Mouse (Mus musculus) forebrain, embryonic 11.5 days (tissue): ENCODE data around the gene Nr2f1. TPM values are rescaled to one million over a fixed set of nuclear protein-coding genes. Genes with fewer than 3 reads are reported as not detected.

Experiments used
- ATAC-seq: fragments of 200-750 bp; cut with Nextera tagmentation; replicated peaks from 2 replicates; pipeline ENCODE4 v1.8.0; 2017; ENCODE audit warnings: moderate TSS enrichment; ENCODE audit not compliant: low FRiP score
- DNase-seq: peaks from one replicate; pipeline ENCODE4 v3.0.0-alpha.2; 2017; ENCODE audit warnings: low spot score
- H3K27ac ChIP-seq: fragments of 300-500 bp; sonication (generic); 2 replicates; pipeline ENCODE4 v1.5.1; 2014; ENCODE audit warnings: low read depth, low read length
- H3K27me3 ChIP-seq: fragments of 300-500 bp; sonication (generic); 2 replicates; pipeline ENCODE4 v1.6.1; 2014; ENCODE audit warnings: mild to moderate bottlenecking, low read length, mixed read lengths; ENCODE audit not compliant: control insufficient read depth, insufficient read depth
- H3K36me3 ChIP-seq: fragments of 300-500 bp; sonication (generic); 2 replicates; pipeline ENCODE4 v1.6.1; 2014; ENCODE audit warnings: mild to moderate bottlenecking, low read length, moderate library complexity, mixed read lengths; ENCODE audit not compliant: control insufficient read depth, insufficient read depth
- H3K4me1 ChIP-seq: fragments of 300-500 bp; sonication (generic); replicated peaks from 2 replicates; pipeline ENCODE4 v1.6.1; 2014; ENCODE audit warnings: low read length, mixed read lengths; ENCODE audit not compliant: control insufficient read depth, insufficient read depth
- H3K4me2 ChIP-seq: fragments of 300-500 bp; sonication (generic); 2 replicates; pipeline ENCODE4 v1.6.1; 2014; ENCODE audit warnings: low read depth, mild to moderate bottlenecking, low read length, moderate library complexity, mixed read lengths; ENCODE audit not compliant: severe bottlenecking
- H3K4me3 ChIP-seq: fragments of 300-500 bp; sonication (generic); 2 replicates; pipeline ENCODE4 v1.5.1; 2014; ENCODE audit warnings: low read depth, low read length
- H3K9ac ChIP-seq: fragments of 300-500 bp; sonication (generic); 2 replicates; pipeline ENCODE4 v1.6.1; 2014; ENCODE audit warnings: low read length
- H3K9me3 ChIP-seq: fragments of 300-500 bp; sonication (generic); 2 replicates; pipeline ENCODE4 v1.6.1; 2016; ENCODE audit warnings: low read length, mixed read lengths; ENCODE audit not compliant: control insufficient read depth
- WGBS: fragments of 180-500 bp; shearing (Covaris S2); extraction: QIAGEN DNeasy Blood & Tissue Kit; methylation state at CpG from one replicate; pipeline ENCODE4 v1.1.7; 2014; 5-methylcytosine and 5-hydroxymethylcytosine counted together
- polyA plus RNA-seq: library from polyadenylated mRNA; unstranded; fragments of >200 nt; fragmentation: Nextera tagmentation; extraction: Ambion mirVana; gene quantifications from 2 replicates; pipeline ENCODE4 v1.2.1, GENCODE M21; 2014

Nr2f1 gene
- polyA plus RNA-seq, 1 experiment from 2014 or later, result 110 TPM

DNA sequence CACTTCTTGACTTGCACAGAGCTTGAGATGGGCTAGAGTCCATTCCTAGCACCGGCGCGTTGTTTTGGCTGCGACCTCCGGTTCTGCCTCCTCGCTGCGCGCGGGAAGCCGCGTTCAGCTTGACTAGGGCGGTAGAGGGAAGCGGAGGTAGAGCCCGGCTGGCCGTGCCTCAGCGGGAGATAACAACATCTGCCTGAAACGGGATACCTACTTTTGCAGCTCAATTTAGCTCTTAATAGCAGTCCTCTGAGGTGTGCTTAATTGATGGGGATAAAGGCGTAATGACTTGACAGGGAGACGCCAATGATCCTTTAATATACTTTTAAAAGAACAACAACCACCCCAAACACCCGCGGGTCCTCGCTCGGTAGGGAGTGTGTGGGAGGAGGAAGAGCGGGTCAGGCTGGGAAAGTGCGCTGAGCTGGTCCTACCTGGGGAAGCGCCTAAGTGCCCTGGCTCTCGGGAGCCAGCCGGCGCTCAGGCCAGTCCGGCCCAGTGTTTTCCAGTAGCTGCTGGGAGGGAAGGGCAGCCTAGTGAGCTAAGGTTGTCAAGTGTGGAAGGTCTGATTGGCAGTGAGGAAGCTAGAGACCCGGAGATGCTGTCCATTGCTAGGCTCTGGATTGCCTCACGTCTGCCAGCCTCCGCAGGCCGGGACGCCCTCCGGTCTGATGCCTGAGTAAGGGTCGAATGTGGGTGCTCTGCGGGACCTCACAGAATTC, 10.6 kb upstream of the Nr2f1 start:
- H3K27me3 ChIP-seq, result peaks cover 27% of the 10 kb centered on the region
- peak; percentile 52 for ATAC-seq
- H3K9ac ChIP-seq, result peak overlapping the region; percentile 65
- peak overlapping the region; percentile 74 for H3K27ac ChIP-seq
- under 1% methylated on average over 38 of the region's 38 CpGs for WGBS
- no peaks in the 10 kb centered on the region for H3K36me3 ChIP-seq
- peak; percentile 78 for DNase-seq
- peaks cover 38% of the 10 kb centered on the region for H3K4me1 ChIP-seq
- H3K9me3 ChIP-seq, result no peaks in the 10 kb centered on the region
- H3K4me3 ChIP-seq, result peak overlapping the region; percentile 33
- H3K4me2 ChIP-seq, result peak overlapping the region; percentile 72

DNA sequence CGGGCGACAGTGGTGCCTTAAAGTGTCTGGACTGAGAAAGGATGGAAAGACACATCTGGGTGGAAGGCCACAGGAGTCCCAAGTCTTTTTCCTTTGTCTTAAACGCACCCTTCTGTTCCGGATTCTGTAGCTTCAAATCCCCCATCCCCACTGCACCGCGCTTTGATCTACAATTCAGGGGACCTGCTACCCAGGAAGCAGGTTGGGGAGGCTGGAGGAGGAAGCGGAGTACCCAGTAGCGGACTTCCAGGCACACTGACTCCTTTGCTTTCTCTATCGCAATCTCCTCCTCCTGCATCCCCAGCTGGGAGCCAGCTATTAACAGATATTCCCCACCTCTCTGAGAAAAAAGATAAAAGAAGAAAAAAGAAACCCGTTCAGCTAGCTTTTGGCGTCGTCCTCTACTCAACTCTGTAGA, 10.1 kb upstream of the Nr2f1 start:
- DNase-seq (peak; percentile 64), ATAC-seq (0 out of 2 replicates have a peak, but pooled peaks have one; percentile 4)
- H3K4me2 ChIP-seq, result peak overlapping the region; percentile 72
- no peaks in the 10 kb centered on the region for H3K36me3 ChIP-seq
- H3K4me1 ChIP-seq, result peaks cover 38% of the 10 kb centered on the region
- peak overlapping the region; percentile 65 for H3K9ac ChIP-seq
- H3K27ac ChIP-seq, result peak overlapping the region; percentile 74
- peaks cover 27% of the 10 kb centered on the region for H3K27me3 ChIP-seq
- under 1% methylated on average over 12 of the region's 12 CpGs for WGBS
- H3K4me3 ChIP-seq, result peak overlapping the region; percentile 33
- H3K9me3 ChIP-seq, result no peaks in the 10 kb centered on the region

DNA sequence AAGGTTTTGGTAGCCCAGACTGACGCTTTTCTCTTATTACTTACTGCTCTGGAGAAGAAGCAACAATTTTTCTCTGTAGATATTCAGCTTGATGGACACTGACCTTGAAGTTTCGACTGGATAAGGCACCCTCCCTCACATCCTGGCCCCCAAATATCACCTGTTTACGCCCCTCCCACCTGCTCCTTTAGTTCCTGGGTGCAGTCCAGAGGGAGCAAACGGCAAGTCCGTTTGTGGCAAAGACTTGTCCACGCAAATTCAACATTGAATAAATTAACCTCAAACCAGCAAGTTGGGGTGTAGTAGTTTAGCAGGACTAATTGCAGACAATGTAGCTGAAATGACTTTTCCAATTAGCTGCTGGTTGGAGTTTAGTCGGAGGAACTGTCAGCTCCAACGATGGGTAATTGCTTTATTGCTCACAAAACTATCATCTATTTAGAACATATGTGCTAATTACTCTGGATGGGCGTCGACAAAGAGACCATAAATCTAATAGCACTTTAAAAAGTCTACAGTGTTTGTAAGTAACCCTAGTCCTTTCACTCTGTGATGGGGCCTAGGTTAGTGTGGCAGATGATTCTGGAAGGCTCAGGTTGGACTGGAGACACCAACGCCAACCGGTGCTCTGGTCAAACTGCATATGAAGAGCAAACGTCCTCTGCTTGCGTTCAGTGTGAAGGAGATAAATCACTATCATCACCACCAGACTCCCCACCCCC, 9.3 kb upstream of the Nr2f1 start:
- DNase-seq, result no peak
- Histone ChIP-seq H3K27me3 (peaks cover 31% of the 10 kb centered on the region), H3K4me2 (peak overlapping the region; percentile 40; the same call in 1 of the 2 replicates), H3K36me3 (no peaks in the 10 kb centered on the region), H3K4me3 (no peak overlapping the region; the same call in 1 of the 2 replicates), H3K9me3 (no peaks in the 10 kb centered on the region), H3K27ac (peak overlapping the region; percentile 57; the same call in 1 of the 2 replicates), H3K4me1 (peaks cover 44% of the 10 kb centered on the region), H3K9ac (peak overlapping the region; percentile 65)
- ATAC-seq, result no peak
- WGBS, result 6% methylated on average over 14 of the region's 14 CpGs

DNA sequence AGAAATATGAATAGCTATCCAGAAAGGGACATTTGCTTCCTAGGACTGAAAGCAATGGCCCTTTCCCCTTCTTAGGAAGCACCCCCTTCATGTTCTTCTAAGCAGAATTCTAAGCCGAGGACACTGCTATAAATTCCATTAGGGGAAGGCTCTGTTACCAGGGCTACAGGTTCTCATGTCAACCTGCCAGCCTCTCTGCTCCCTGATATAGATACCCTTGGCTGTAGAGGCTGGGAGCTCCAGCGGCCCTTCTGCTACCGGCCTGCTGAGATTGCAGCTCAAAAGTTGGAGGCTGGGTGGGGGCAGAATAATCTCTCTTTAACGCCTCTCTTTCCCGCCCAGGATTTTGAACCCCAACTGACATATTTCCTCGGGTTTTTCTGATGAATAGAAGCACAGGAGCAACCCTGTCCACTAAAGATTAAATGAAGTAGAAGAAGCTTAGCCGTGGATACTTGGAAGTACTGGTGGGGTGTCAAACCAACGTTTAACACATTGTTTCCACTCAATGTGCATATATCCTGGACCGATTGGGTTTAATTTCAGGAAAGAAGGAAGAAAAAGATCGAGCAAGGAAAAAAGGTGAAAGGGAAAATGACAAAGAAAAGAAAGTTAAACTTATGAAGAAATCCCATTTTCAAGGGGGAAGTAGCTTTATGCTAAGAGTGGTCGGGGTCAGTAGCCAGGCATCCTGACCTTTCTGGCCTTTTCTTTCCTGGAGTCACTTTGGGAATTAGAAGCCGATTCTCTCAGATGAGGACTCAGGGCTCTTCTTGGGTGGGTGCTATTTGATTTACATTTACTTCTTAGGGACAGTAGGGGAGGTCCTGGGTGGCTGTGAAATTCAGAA, 8.5 kb upstream of the Nr2f1 start:
- 0 out of 2 replicates have a peak, but pooled peaks have one; percentile 11 for ATAC-seq
- Histone ChIP-seq H3K9me3 (no peaks in the 10 kb centered on the region), H3K9ac (peak overlapping the region; percentile 45; the same call in 1 of the 2 replicates), H3K27me3 (peaks cover 31% of the 10 kb centered on the region), H3K4me1 (peaks cover 44% of the 10 kb centered on the region), H3K4me2 (peak overlapping the region; percentile 40; the same call in 1 of the 2 replicates), H3K4me3 (no peak overlapping the region), H3K27ac (peak overlapping the region; percentile 57; the same call in 1 of the 2 replicates), H3K36me3 (no peaks in the 10 kb centered on the region)
- WGBS, result 2% methylated on average over 12 of the region's 12 CpGs
- peak; percentile 69 for DNase-seq

DNA sequence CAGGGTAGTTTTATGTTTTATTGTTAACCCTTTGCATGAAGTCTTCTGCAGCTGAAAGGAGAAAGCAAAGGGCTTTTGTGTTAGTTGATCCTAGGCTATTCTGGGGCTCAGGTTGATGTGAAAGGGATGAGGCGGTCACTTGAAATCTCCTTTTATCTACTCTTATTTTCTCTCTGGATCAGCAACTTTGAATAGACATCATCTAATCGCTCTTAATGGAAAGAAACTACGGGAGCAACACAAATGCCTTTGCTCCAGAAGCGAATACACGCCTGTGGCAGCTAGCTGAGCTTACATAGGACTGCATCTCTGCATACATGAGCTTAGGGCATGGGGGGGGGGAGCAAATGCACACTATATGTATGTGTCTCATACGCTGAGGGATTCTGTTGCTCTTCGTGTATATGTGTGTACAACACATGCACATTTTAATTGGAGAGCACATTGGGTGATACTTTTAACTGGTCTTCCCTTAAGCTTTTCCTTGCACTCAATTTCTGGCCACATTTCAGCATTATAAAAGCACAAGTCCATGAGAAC, 7.4 kb upstream of the Nr2f1 start:
- peak overlapping the region; percentile 15 for H3K27ac ChIP-seq
- no peak for ATAC-seq
- H3K36me3 ChIP-seq, result no peaks in the 10 kb centered on the region
- H3K27me3 ChIP-seq, result peaks cover 27% of the 10 kb centered on the region
- peaks cover 43% of the 10 kb centered on the region for H3K4me1 ChIP-seq
- peak overlapping the region; percentile 40 for H3K4me2 ChIP-seq
- H3K9ac ChIP-seq, result peak overlapping the region; percentile 13
- H3K4me3 ChIP-seq, result no peak overlapping the region
- WGBS, result 9% methylated on average over 7 of the region's 7 CpGs
- no peaks in the 10 kb centered on the region for H3K9me3 ChIP-seq
- no peak for DNase-seq

DNA sequence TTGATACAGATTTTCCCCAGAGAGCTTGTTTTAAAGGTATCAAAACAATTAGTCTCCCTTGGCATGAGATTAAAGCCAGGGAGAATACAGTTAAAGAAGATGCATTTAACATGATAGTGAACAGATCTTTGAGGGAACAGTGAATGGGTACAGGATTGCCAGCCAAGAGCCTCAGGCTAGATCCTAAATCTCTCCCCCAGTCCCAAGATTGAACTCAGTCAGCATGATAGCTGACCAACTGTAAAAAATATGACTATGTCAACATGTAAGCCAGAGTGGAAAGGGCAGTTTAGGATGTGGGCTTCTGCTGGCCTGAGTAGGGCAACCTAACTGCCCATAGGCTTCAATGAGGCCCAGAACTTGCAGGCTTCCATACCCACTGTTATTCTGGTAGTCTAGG, 5.9 kb upstream of the Nr2f1 start:
- no peak for ATAC-seq
- no peak for DNase-seq
- H3K27ac ChIP-seq, result no peak overlapping the region
- H3K9ac ChIP-seq, result no peak overlapping the region
- H3K4me2 ChIP-seq, result 0 out of 2 replicates have a peak overlapping the region, but pooled peaks have one; percentile 15
- peaks cover 15% of the 10 kb centered on the region for H3K27me3 ChIP-seq
- H3K36me3 ChIP-seq, result no peaks in the 10 kb centered on the region
- no peaks in the 10 kb centered on the region for H3K9me3 ChIP-seq
- no peak overlapping the region for H3K4me3 ChIP-seq
- peaks cover 30% of the 10 kb centered on the region for H3K4me1 ChIP-seq

DNA sequence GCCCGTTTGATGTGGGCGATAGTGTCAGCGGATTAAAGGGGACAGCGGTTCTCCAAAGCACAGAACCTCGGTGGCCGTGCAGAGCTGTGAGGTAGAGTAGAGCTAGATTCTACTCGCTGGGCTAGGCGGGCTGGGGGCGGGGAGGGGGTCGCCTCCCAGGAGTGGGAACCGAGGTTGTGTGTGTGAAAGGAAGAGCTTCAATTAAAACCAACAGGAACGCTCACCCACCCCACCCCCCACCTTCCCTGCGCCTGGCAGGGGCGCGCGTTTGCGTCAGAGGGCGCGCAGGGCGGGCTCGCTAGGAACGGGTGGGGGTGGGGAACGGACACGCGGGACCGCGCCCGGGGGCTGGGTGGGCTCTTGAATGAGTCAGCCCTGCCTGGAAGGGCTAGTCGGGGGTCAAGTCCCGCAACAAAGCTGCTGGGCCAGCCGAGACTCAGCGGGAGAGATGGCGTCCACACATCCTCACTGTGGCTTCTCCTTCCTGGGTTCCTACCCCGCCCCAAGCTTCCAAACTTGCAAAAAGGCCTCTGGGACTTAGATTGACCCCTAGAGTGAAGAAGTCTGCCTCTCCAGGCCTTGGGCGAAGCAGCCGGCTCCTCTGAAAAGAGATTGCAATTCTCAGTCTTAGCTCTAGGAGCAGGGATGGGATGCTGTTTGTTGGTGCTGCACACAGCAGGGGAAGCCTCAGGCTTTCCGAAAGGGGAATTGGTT, 3.9 kb upstream of the Nr2f1 start:
- peak overlapping the region; percentile 89 for H3K4me3 ChIP-seq
- peak overlapping the region; percentile 98 for H3K27ac ChIP-seq
- peaks cover 9% of the 10 kb centered on the region; the same call in 1 of the 2 replicates for H3K27me3 ChIP-seq
- no peaks in the 10 kb centered on the region for H3K36me3 ChIP-seq
- H3K4me2 ChIP-seq, result peak overlapping the region; percentile 84
- H3K4me1 ChIP-seq, result peaks cover 14% of the 10 kb centered on the region
- 0% methylated on average over 27 of the region's 37 CpGs for WGBS
- DNase-seq, result peak; percentile 90
- H3K9ac ChIP-seq, result peak overlapping the region; percentile 95
- H3K9me3 ChIP-seq, result no peaks in the 10 kb centered on the region
- ATAC-seq, result peak; percentile 52
